Mouse (Mus musculus) liver, embryonic 11.5 days (tissue): ENCODE results near the gene Papola. TPM values are rescaled to one million over a fixed set of nuclear protein-coding genes. Genes with fewer than 3 reads are reported as not detected.

ENCODE experiments used
- ATAC-seq: fragments of 200-750 bp; cut with Nextera tagmentation; replicated peaks from 2 replicates; pipeline ENCODE4 v1.8.0; 2017; ENCODE audit warnings: moderate number of reproducible peaks, mild to moderate bottlenecking, moderate TSS enrichment, moderate library complexity; ENCODE audit not compliant: low FRiP score
- DNase-seq: peaks from one replicate; pipeline ENCODE4 v3.0.0-alpha.2; 2017; ENCODE audit warnings: low spot score
- H3K27ac ChIP-seq: fragments of 300-500 bp; sonication (generic); 2 replicates; pipeline ENCODE4 v1.5.1; 2014; ENCODE audit warnings: mild to moderate bottlenecking, low read depth, low read length, control low read depth
- H3K27me3 ChIP-seq: fragments of 300-500 bp; sonication (generic); replicated peaks from 2 replicates; pipeline ENCODE4 v1.6.1; 2014; ENCODE audit warnings: low read length, mixed read lengths; ENCODE audit not compliant: control insufficient read depth, insufficient read depth
- H3K36me3 ChIP-seq: fragments of 300-500 bp; sonication (generic); 2 replicates; pipeline ENCODE4 v1.6.1; 2014; ENCODE audit warnings: mild to moderate bottlenecking, low read length, moderate library complexity, mixed read lengths; ENCODE audit not compliant: control insufficient read depth, insufficient read depth
- H3K4me1 ChIP-seq: fragments of 300-500 bp; sonication (generic); replicated peaks from 2 replicates; pipeline ENCODE4 v1.6.1; 2014; ENCODE audit warnings: low read length, mixed read lengths; ENCODE audit not compliant: control insufficient read depth, insufficient read depth
- H3K4me2 ChIP-seq: fragments of 300-500 bp; sonication (generic); 2 replicates; pipeline ENCODE4 v1.6.1; 2014; ENCODE audit warnings: mild to moderate bottlenecking, control low read depth, moderate library complexity
- H3K4me3 ChIP-seq: fragments of 300-500 bp; sonication (generic); 2 replicates; pipeline ENCODE4 v1.5.1; 2014; ENCODE audit warnings: low read depth, low read length, control low read depth
- H3K9ac ChIP-seq: fragments of 300-500 bp; sonication (generic); 2 replicates; pipeline ENCODE4 v1.6.1; 2014; ENCODE audit warnings: low read depth, low read length, control low read depth
- H3K9me3 ChIP-seq: fragments of 300-500 bp; sonication (generic); 2 replicates; pipeline ENCODE4 v1.6.1; 2016; ENCODE audit warnings: low read length, inconsistent platforms, mixed read lengths; ENCODE audit not compliant: control insufficient read depth
- WGBS: fragments of 180-500 bp; shearing (Covaris S2); extraction: QIAGEN DNeasy Blood & Tissue Kit; methylation state at CpG from one replicate; pipeline ENCODE4 v1.1.7; 2014; 5-methylcytosine and 5-hydroxymethylcytosine counted together
- polyA plus RNA-seq: library from polyadenylated mRNA; unstranded; fragments of >200 nt; fragmentation: Nextera tagmentation; extraction: Ambion mirVana; gene quantifications from 2 replicates; pipeline ENCODE4 v1.2.1, GENCODE M21; 2014

Papola gene
- polyA plus RNA-seq, 1 experiment from 2014 or later: 178 TPM

- H3K4me3 ChIP-seq: no peak overlapping the region
- ATAC-seq (no peak; the same call in 1 of the 2 replicates), DNase-seq (no peak)
- H3K36me3 ChIP-seq: peaks cover 33% of the 10 kb centered on the region; the same call in 1 of the 2 replicates
- no peak overlapping the region for H3K9ac ChIP-seq
- no peaks in the 10 kb centered on the region for H3K9me3 ChIP-seq
- no peak overlapping the region for H3K4me2 ChIP-seq
- no peaks in the 10 kb centered on the region for H3K4me1 ChIP-seq
- WGBS: 82% methylated on average over 6 of the region's 6 CpGs
- no peaks in the 10 kb centered on the region for H3K27me3 ChIP-seq
- no peak overlapping the region for H3K27ac ChIP-seq
Observed at GRCm38 (mm10) chr12:105810608-105811007, 26.1 kb downstream of the Papola start.

- Histone ChIP-seq H3K27ac (no peak overlapping the region), H3K9ac (no peak overlapping the region), H3K27me3 (no peaks in the 10 kb centered on the region), H3K4me1 (no peaks in the 10 kb centered on the region), H3K4me3 (no peak overlapping the region), H3K36me3 (peaks cover 28% of the 10 kb centered on the region; the same call in 1 of the 2 replicates), H3K4me2 (no peak overlapping the region), H3K9me3 (no peaks in the 10 kb centered on the region)
- 86% methylated on average over 6 of the region's 6 CpGs for WGBS
- DNase-seq: no peak
- ATAC-seq: no peak
Observed at GRCm38 (mm10) chr12:105813957-105814356, 29.5 kb downstream of the Papola start.

- no peak for DNase-seq
- no peak overlapping the region for H3K27ac ChIP-seq
- H3K4me1 ChIP-seq: peaks cover 8% of the 10 kb centered on the region
- no peaks in the 10 kb centered on the region for H3K9me3 ChIP-seq
- H3K27me3 ChIP-seq: no peaks in the 10 kb centered on the region
- no peak overlapping the region for H3K4me2 ChIP-seq
- ATAC-seq: no peak
- peaks cover 50% of the 10 kb centered on the region for H3K36me3 ChIP-seq
- WGBS: 83% methylated on average over 4 of the region's 4 CpGs
- H3K9ac ChIP-seq: no peak overlapping the region
- no peak overlapping the region for H3K4me3 ChIP-seq
Observed at GRCm38 (mm10) chr12:105823472-105823871, 39.0 kb downstream of the Papola start.

GRCm38 (mm10) chr12:105824743-105825142, 40.2 kb downstream of the Papola start:
- H3K4me2 ChIP-seq: no peak overlapping the region
- no peak overlapping the region for H3K4me3 ChIP-seq
- H3K4me1 ChIP-seq: peaks cover 8% of the 10 kb centered on the region
- no peaks in the 10 kb centered on the region for H3K27me3 ChIP-seq
- peak overlapping the region; percentile 58; the same call in 1 of the 2 replicates for H3K27ac ChIP-seq
- no peak for DNase-seq
- ATAC-seq: peak; percentile 95
- no peaks in the 10 kb centered on the region for H3K9me3 ChIP-seq
- 42% methylated on average over 8 of the region's 8 CpGs for WGBS
- H3K9ac ChIP-seq: no peak overlapping the region
- H3K36me3 ChIP-seq: peaks cover 58% of the 10 kb centered on the region

GRCm38 (mm10) chr12:105825266-105825665, 40.8 kb downstream of the Papola start:
- ATAC-seq: no peak
- H3K9me3 ChIP-seq: no peaks in the 10 kb centered on the region
- no peak for DNase-seq
- no peak overlapping the region for H3K4me2 ChIP-seq
- H3K9ac ChIP-seq: no peak overlapping the region
- 88% methylated on average over 4 of the region's 4 CpGs for WGBS
- H3K4me1 ChIP-seq: peaks cover 8% of the 10 kb centered on the region
- no peak overlapping the region for H3K4me3 ChIP-seq
- H3K27ac ChIP-seq: peak overlapping the region; percentile 58; the same call in 1 of the 2 replicates
- peaks cover 61% of the 10 kb centered on the region for H3K36me3 ChIP-seq
- no peaks in the 10 kb centered on the region for H3K27me3 ChIP-seq

GRCm38 (mm10) chr12:105832541-105832940, 48.0 kb downstream of the Papola start:
- ATAC-seq: no peak

GRCm38 (mm10) chr12:105834926-105835325, 50.4 kb downstream of the Papola start:
- ATAC-seq (no peak), DNase-seq (no peak)
- H3K27me3 ChIP-seq: no peaks in the 10 kb centered on the region
- H3K27ac ChIP-seq: no peak overlapping the region
- H3K4me2 ChIP-seq: no peak overlapping the region
- no peaks in the 10 kb centered on the region for H3K4me1 ChIP-seq
- H3K9ac ChIP-seq: no peak overlapping the region
- 83% methylated on average over 6 of the region's 6 CpGs for WGBS
- H3K4me3 ChIP-seq: no peak overlapping the region
- no peaks in the 10 kb centered on the region for H3K9me3 ChIP-seq
- H3K36me3 ChIP-seq: peaks cover 36% of the 10 kb centered on the region

More at GRCm38 (mm10) chr12:105832541-105832940, 48.0 kb downstream of the Papola start:
- H3K4me2 ChIP-seq: no peak overlapping the region
- no peaks in the 10 kb centered on the region for H3K27me3 ChIP-seq
- no peak overlapping the region for H3K9ac ChIP-seq
- WGBS: 86% methylated on average over 6 of the region's 6 CpGs
- H3K9me3 ChIP-seq: no peaks in the 10 kb centered on the region
- no peak for DNase-seq
- H3K4me3 ChIP-seq: no peak overlapping the region
- H3K27ac ChIP-seq: no peak overlapping the region
- no peaks in the 10 kb centered on the region for H3K4me1 ChIP-seq
- H3K36me3 ChIP-seq: peaks cover 50% of the 10 kb centered on the region

GRCm38 (mm10) chr12:105835571-105835970, 51.1 kb downstream of the Papola start:
- H3K27ac ChIP-seq: no peak overlapping the region
- H3K9me3 ChIP-seq: no peaks in the 10 kb centered on the region
- H3K4me1 ChIP-seq: no peaks in the 10 kb centered on the region
- H3K36me3 ChIP-seq: peaks cover 38% of the 10 kb centered on the region
- H3K4me3 ChIP-seq: no peak overlapping the region
- 83% methylated on average over 6 of the region's 6 CpGs for WGBS
- H3K4me2 ChIP-seq: no peak overlapping the region
- H3K27me3 ChIP-seq: no peaks in the 10 kb centered on the region
- no peak for DNase-seq
- no peak for ATAC-seq
- no peak overlapping the region for H3K9ac ChIP-seq

- Histone ChIP-seq H3K9ac (no peak overlapping the region), H3K9me3 (no peaks in the 10 kb centered on the region), H3K27me3 (no peaks in the 10 kb centered on the region), H3K36me3 (peaks cover 44% of the 10 kb centered on the region), H3K4me3 (no peak overlapping the region), H3K27ac (no peak overlapping the region), H3K4me1 (no peaks in the 10 kb centered on the region), H3K4me2 (no peak overlapping the region)
- DNase-seq (no peak), ATAC-seq (no peak)
- 80% methylated on average over 2 of the region's 2 CpGs for WGBS
Observed at GRCm38 (mm10) chr12:105836196-105836595, 51.7 kb downstream of the Papola start.
